Mouse (Mus musculus) thymus, postnatal 0 days (tissue): ENCODE measurements around the gene Ablim1. TPM values are rescaled to one million over a fixed set of nuclear protein-coding genes. Genes with fewer than 3 reads are reported as not detected.

Experiments
- DNase-seq: peaks from one replicate; pipeline ENCODE4 v3.0.0-alpha.2; 2015; ENCODE audit warnings: low spot score
- polyA plus RNA-seq: library from polyadenylated mRNA; unstranded; fragments of >200 nt; fragmentation: Nextera tagmentation; extraction: Ambion mirVana; gene quantifications from 2 replicates; pipeline ENCODE4 v1.2.1, GENCODE M21; 2015

Ablim1 gene
- polyA plus RNA-seq, 1 experiment from 2014 or later = 148 TPM

DNA sequence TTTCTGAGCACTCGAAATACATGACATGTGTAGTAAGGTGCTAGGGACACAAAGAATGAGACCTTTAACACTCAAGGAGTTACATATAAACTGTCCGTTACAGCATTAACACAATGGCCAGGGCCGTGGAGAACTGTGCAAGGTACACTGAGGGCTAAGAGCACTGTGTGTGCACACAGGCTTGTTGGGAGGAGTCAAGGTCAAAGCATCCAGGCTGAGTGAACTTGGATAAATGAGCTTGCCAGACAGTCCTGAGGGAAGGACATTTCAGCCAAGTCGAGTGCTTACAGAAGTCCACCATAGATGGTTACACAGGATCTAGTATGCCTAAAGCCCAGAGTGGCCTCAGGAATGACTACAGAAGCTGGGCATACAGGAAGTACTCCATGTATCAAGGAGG lies 319.3 kb downstream of the Ablim1 start:
- no peak for DNase-seq

DNA sequence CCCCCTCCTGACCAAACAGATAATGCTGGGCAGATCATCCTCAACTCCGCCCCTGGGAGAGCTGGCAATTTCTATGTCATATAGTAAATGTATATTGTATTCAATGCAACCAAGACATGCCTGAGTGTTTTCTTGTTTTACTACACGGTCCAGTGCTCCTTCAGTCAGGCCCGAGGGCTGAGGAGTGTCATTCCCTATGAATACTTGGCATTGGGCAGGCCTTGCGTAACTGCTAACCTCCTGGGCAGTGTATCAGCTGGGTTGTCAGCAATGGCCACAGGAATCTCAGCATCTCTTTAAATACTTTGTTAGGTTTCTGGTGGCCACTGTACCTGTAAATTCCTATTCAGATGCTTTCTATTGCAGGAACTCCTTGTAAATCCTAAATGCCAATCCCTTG lies 320.1 kb downstream of the Ablim1 start:
- DNase-seq = no peak

DNA sequence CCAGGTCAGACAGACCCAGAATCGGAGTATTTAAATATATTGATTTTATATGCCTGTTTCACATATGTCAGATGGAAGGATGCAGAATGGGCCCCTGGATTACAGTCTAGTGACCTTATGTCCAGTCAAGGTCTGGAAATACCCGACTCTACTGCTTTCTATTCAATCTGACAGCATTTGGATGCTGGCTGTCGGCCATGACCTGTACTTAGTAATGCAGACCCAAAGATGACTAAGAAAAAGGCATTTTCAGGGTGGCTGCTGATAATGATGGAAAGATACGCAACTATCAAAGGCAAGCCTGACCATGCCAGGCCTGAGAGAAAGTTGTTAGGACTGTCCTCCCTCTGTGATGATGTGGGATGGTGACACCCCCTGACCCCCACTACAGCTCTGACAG lies 321.0 kb downstream of the Ablim1 start:
- no peak for DNase-seq

DNA sequence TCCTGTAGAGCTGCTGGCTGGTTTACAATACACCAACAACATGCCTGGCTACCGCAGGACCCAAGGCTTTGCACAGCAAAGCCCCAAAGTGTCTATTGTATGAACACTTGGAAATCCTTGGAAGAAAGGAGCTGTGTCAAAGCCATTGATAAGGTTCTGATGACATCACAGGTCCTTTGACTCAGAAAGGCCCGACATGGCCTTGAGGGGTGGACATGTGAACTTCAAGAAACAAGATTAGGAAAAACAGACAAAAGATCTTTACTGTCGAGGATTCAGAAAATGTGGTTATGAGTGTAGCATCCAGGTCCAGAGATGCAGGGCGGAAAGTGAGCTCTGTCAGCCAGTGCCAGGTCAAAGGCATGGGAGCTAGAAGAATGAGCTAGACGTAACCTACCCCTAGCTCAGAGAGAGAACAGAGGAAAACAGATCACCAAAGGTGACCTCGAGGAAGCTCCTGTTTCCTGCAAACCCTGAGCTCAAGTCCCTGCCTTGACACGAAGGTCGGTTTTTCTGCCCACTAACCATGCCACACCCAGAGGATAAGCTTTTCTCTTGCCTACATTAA lies 321.7 kb downstream of the Ablim1 start:
- DNase-seq = no peak

DNA sequence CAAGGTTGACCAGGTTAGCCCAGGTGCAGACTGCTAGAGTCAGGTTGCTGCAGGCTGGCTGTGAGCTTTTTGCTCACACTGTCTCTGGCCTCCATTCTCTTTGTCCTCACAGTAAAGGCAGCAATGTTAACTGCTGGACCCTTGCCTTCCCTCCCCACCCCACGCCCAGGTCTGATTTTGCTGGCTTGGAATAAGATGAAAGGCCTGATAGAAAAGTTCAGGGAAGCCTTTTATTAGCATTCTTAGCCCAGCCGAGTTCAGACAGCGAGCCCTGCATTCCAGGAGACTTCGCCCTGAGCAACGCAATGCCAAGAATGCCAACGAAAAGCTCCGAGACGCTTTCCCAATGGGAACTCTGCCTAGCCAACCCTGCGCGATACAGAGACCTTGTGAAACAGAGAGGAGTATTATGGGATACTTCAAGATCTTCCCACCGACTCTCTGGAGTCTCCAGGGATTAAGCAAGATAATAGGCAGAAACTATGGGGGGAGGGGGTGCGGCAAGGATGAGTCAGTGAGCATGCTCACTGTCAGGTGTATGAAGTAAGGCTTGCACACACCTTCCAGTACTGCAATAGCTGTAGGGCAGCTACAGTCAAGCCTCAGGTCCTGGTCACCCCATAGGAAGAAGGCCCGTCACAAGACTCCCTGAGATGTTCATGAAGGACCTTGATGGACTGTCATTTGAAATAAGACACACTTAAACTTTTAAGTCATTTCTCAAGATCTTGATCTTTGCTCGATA lies 324.2 kb downstream of the Ablim1 start:
- DNase-seq = no peak

DNA sequence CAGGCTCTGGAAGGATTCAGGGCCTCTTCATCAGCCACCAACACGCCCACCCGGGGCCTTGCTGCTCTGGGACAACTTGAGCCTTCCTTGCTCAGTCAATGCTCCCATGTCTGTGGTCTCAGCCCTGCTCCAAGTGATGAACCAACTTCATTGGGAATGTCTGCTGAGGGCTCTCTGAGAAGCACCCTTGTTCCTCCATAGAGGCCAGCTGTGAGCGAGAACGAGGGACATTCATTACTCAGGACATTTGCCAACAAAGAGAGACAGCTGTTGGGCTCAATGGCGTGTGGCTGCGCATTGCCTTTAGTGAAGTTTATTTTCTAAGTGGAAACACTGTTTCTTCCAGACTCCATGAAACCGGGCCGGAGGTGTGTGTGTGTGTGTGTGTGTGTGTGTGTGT lies 325.5 kb downstream of the Ablim1 start:
- no peak for DNase-seq

DNA sequence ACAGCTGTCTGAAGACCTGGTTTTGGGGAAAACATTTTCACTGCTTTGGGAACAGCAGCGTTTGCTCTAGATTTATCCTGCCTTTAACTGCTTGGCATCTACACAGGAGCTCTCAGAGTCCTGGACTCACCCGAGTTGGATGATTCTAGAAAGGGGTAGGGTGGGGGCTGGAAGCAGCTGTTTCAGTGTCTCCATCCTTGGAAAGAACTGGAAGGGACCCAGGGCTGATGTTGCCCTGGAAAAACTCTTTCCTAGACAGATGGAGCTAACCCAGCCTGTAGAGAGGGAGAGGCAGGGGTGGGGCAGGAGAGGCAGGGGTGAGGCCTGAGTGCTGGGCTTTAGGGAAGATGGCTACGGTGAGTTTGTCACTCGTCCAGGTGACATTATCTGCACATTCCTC lies 330.5 kb downstream of the Ablim1 start:
- DNase-seq = no peak

DNA sequence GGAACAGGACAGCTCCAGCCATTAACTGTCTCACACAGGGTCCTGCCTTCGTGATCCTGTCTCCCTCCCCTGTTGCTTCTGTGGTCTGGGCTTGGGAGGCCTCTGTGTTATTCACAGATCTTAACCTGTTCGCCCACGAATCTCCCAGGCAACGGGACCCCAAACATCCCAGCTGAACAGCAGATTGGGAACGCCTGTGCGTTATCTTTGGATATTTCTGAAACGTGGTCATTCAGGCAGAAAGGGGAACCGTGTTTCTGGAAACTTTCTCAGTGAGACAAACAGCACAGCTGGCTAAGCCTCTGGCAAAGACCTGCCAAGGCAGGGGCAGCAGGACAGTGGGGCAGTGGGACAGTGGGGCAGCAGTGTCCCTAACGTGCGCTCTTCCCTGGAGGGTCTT lies 331.0 kb downstream of the Ablim1 start:
- DNase-seq = no peak

Other genes with a start within 250 kb of the Ablim1 start
- gene Fam160b1, start 45.8 kb upstream of the Ablim1 start, polyA plus RNA-seq = 14.3 and 17.0 TPM in 2 replicates
- gene Trub1, start 138.0 kb upstream of the Ablim1 start, polyA plus RNA-seq = 16.4 and 18.3 TPM in 2 replicates